Mouse (Mus musculus) kidney, adult 18-20 months (tissue): ENCODE results near the gene Saa1.

Experiments
- DNase-seq: peaks from one replicate; pipeline ENCODE4 v3.0.0; 2021

Gene Saa1

GRCm38 (mm10) chr7:46716897-46717296, 25.9 kb downstream of the Saa1 start:
- DNase-seq, result peak; percentile 22

GRCm38 (mm10) chr7:46715600-46715999, 27.2 kb downstream of the Saa1 start, which contains the start of gene Saa3:
Gene Saa3, minus strand, starts transcription at chr7:46715700.
- DNase-seq, result no peak

- DNase-seq, result peak; percentile 58
Measured at GRCm38 (mm10) chr7:46714518-46714917, 28.3 kb downstream of the Saa1 start.

GRCm38 (mm10) chr7:46712250-46712649, 30.5 kb downstream of the Saa1 start:
- DNase-seq, result no peak

- peak; percentile 86 for DNase-seq
Measured at GRCm38 (mm10) chr7:46710390-46710844, 32.4 kb downstream of the Saa1 start, which contains the start of gene Saal1. Gene Saal1, minus strand, starts transcription at chr7:46710680.

GRCm38 (mm10) chr7:46700521-46701025, 42.2 kb downstream of the Saa1 start:
- no peak for DNase-seq

GRCm38 (mm10) chr7:46696754-46697153, 46.0 kb downstream of the Saa1 start:
- no peak for DNase-seq
